Mouse (Mus musculus) left cerebral cortex, adult 18-20 months (tissue): ENCODE data around the gene Acsl1. TPM values are rescaled to one million over a fixed set of nuclear protein-coding genes. Genes with fewer than 3 reads are reported as not detected.
"Not testable (repeated sequence)": the region's sequence is repeated elsewhere in the genome, so short reads cannot be mapped to it uniquely, and the experiment has no call there.

Experiments used
- DNase-seq, 2 experiments: peaks; one replicate each; pipeline ENCODE4 v3.0.0; 2021 to 2022; ENCODE audit warnings: low spot score in 2 of 2, mixed read lengths in 1 of 2
- total RNA-seq, 2 experiments: library from RNA; stranded (reverse); gene quantifications; 2 replicates each; pipeline ENCODE4 v1.2.3; 2021

Gene Acsl1
- total RNA-seq, 2 experiments from 2014 or later = 45.3 to 49.5 TPM

GRCm38 (mm10) chr8:46551615-46552440 is 81.0 kb downstream of the Acsl1 start, which contains the start of gene Cenpu:
TSS of gene Cenpu (plus strand) at chr8:46552028.
- DNase-seq = peak; percentile 100

- DNase-seq = peak in 1 of 2 experiments; percentile 20
Measured at GRCm38 (mm10) chr8:46552441-46552765, 81.6 kb downstream of the Acsl1 start.

DNA sequence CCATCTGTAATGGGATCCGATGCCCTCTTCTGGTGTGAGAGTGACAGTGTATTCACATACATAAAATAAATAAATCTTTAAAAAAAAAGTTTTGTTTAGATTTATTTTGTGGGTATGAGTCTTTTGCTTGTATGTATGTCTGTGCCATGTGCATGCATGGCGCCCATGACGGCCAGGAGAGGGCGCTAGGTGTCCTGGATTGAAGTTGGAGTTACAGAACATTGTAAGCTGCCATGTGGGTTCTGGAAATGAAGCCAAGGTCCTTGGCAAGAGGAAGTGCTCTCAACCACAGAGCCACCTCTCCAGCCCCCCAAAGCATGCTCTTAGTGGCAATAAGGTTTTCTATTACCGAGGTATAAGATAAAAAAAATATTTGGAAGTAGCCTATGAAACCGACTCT is 88.6 kb downstream of the Acsl1 start:
- DNase-seq = peak in 1 of 2 experiments; percentile 27

DNA sequence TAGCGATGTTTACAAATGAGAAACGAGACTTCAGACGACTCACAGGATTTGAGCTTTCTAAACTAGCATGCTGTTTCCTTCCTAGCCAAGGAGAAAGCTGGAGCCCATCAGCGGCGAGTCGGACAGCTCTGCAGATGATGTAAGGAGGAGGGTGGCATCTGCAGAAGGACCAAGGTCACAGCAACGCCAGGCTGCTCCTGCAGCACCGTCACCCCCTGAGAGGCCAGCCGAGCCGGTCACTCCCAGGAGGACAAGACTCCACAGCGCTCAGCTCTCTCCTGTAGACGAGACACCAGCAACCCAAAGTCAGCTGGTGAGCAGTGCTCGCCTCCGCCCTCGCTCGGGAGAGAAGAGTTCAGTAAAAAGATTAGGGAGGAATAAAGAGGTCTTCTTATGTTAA is 91.5 kb downstream of the Acsl1 start:
- no peak for DNase-seq

GRCm38 (mm10) chr8:46566914-46567529 is 96.2 kb downstream of the Acsl1 start:
- peak; percentile 85 to 91 for DNase-seq

DNA sequence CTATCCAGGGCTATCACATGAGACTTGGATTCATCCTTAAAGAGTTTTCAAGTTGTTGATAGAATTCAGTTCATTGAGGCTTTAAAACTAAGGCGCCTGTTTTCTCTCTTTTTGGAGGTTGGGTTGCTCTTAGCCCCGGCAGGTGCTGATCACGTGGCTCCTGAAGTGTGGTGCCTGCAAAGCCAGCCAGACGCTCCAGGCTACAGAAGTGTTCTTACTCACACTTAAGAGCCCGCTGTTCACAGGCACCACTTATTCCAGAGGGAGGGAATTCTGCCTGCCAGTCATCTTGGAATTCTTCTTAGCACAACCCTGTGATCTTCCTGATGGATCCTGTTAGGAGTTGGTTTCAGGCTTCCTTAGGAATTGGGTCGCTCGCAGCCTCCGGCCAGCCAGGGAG is 97.1 kb downstream of the Acsl1 start:
- peak in 1 of 2 experiments; percentile 35 for DNase-seq

GRCm38 (mm10) chr8:46568942-46569341 is 98.1 kb downstream of the Acsl1 start:
- DNase-seq = no peak

DNA sequence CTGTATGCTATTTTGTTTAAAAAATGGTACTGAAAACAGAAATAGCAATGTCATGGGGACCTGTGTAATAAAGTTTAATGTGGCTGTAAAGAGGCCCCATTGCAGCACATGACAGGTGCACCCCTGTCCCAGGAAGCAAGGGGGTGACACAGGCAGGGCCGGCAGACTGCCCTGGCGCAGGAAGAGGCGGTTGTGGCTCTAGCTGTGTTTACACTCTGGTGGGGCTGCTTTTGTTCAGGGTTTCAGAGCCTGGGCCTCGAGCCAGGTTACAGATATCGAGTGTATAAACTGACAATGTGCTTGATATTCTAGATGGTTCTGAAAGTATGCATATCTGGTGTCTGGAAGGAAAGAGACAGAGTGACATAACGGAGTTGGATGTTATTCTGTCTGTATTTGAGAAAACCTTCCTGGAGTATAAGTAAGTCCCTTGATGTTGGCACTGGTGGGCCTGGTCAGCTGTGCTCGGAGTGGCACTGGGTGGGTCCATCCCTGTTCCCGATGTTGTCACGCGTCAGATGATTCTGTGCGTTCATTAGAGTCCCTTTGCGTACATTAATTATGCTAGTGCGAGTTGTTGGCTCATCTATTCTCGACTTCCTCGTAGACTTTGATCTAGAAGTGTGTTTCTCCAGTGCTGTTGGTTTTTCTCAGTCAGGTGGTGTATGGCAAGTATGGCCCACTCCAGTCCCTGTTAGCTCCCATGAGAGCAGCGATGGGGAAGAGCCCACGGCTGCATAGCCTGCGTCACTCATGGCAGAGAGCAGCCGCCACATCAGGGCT is 99.0 kb downstream of the Acsl1 start:
- DNase-seq = no peak

DNA sequence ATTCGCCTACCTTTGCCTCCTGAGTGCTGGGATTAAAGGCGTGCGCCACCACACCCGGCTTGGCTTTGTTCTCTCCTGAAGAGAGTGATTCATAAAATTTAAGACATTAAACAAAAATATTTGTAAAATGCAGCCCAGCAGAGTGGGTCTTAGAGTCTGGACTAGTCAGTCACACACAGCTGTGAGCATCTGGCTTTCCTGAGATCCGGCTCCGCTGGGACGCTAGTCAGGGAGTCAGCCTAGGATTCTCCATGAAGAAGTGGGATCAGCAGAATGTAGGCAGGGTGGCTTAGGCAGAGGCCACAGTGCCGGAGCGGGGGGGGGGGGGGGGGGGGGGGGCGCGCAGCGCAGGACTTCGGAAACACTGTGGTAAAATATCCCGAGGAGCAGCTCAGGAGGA is 99.8 kb downstream of the Acsl1 start:
- DNase-seq = no peak

DNA sequence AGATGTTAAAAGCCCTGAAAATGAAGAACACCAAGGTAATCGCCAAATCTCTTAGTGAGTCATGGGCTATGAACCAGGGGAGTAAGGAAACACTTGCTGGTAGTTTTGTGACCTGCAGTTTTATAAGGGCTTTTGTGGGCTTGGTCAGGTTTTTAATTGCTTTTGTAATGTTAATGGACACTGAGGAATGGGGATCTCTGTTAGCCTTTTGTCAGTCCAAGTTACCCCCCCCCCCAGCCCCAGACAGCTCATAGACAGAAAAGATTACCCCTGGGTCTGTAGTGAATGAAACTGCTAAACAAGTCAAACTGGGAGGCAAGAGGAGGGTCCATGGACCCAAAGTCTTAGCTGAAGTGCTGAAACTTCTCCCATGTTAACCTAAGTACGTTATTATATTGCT is 102.6 kb downstream of the Acsl1 start:
- no peak for DNase-seq

GRCm38 (mm10) chr8:46573964-46574363 is 103.1 kb downstream of the Acsl1 start:
- no peak for DNase-seq

DNA sequence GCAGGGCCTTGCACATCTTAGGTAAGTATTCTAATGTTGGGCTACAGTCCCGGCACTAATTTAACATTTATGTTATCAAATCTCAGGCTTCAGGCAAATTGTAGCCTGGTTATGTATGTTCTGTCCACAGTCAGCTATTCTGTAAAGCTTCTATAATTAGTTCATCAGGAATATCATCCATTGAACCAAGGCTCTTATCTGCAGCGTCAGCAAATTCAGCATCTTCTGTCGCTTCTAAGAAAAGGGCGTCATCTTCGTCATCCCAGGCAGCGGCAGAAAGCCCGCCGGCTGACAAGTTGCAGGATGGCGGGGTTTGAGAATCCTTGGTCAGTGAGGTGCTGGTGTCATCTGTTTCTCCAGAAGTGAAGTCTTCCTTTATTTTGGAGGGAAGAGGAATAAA is 108.0 kb downstream of the Acsl1 start:
- no peak for DNase-seq

- DNase-seq = not testable (repeated sequence)
Measured at GRCm38 (mm10) chr8:46584328-46584727, 113.5 kb downstream of the Acsl1 start.

DNA sequence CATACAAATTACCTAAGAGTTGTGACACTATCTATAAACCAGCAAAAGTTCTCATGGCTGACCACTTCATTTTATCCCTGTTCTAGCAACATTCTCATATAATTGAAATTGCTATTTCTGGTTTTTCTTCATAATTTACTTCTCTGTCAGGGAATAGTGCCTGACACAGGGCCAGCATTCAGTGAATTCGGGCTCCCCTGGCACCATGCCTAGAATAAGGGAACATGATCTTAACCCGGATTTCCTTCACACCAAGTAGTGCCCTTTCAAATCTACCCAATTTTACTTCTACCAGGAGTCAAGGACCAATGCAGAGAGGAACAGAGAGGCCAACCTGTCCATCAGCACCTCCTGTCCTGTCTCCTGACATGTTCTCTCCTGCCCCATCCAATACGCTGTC is 114.7 kb downstream of the Acsl1 start:
- no peak for DNase-seq

Other genes starting within 250 kb of the Acsl1 start
- not detected for gene Helt, start 176.4 kb upstream of the Acsl1 start, total RNA-seq
- gene Cenpu, start 81.0 kb downstream of the Acsl1 start, total RNA-seq = 1 to 10 TPM; 2.6 TPM
- gene Primpol, start 146.2 kb downstream of the Acsl1 start, total RNA-seq = 1 to 10 TPM; 3.2 to 3.4 TPM
- gene Casp3, start 146.3 kb downstream of the Acsl1 start, total RNA-seq = 10 to 100 TPM; 12.7 to 13.2 TPM